In genomic region chr11:63560466-63560865, GRCm38 (mm10) we compare ENCODE assay signal across 29 mouse cellular contexts.
"Had no signal": no experiment of that assay in that cellular context is flagged by ENCODE, and none has a peak within 500 bp of the region (broad histone marks: within the 10 kb centered on the region; RNA-seq: fewer than 3 reads in every experiment).

No protein-coding gene starts in this region.

- H3K4me3 ChIP-seq: gastrocnemius, adult 2 months; heart, adult 2 months; heart, embryonic 13.5 days; heart, embryonic 15.5 days; hindbrain, embryonic 10.5 days; hindbrain, embryonic 12.5 days; intestine, embryonic 15.5 days; layer of hippocampus, adult 2 months; left cerebral cortex, adult 2 months; limb, embryonic 10.5 days; limb, embryonic 12.5 days; liver, embryonic 13.5 days; liver, embryonic 15.5 days had no signal

- H3K36me3 ChIP-seq: heart, embryonic 13.5 days; heart, embryonic 15.5 days; hindbrain, embryonic 10.5 days; hindbrain, embryonic 12.5 days; intestine, embryonic 15.5 days; limb, embryonic 10.5 days; limb, embryonic 12.5 days; liver, embryonic 13.5 days; liver, embryonic 15.5 days had no signal

- H3K9me3 ChIP-seq: heart, embryonic 15.5 days; hindbrain, embryonic 10.5 days; hindbrain, embryonic 12.5 days; intestine, embryonic 15.5 days; limb, embryonic 10.5 days; liver, embryonic 13.5 days; liver, embryonic 15.5 days had no signal

- H3K9ac ChIP-seq: heart, embryonic 13.5 days; heart, embryonic 15.5 days; hindbrain, embryonic 12.5 days; hindbrain, embryonic 14.5 days; intestine, embryonic 15.5 days; limb, embryonic 12.5 days; liver, embryonic 13.5 days; liver, embryonic 15.5 days had no signal

- H3K27ac ChIP-seq: gastrocnemius, adult 2 months; heart, adult 2 months; heart, embryonic 13.5 days; heart, embryonic 15.5 days; hindbrain, embryonic 10.5 days; hindbrain, embryonic 12.5 days; hindbrain, embryonic 14.5 days; intestine, embryonic 15.5 days; layer of hippocampus, adult 2 months; left cerebral cortex, adult 2 months; limb, embryonic 10.5 days; limb, embryonic 12.5 days; liver, embryonic 13.5 days; liver, embryonic 15.5 days had no signal

- H3K4me2 ChIP-seq: heart, embryonic 11.5 days; heart, embryonic 13.5 days; heart, embryonic 15.5 days; hindbrain, embryonic 12.5 days; hindbrain, embryonic 14.5 days; intestine, embryonic 15.5 days; limb, embryonic 12.5 days; liver, embryonic 11.5 days; liver, embryonic 13.5 days; liver, embryonic 15.5 days had no signal

- H3K4me1 ChIP-seq: hindbrain, embryonic 10.5 days; hindbrain, embryonic 12.5 days; intestine, embryonic 15.5 days; liver, embryonic 13.5 days; liver, embryonic 15.5 days had no signal

- ATAC-seq: hindbrain, embryonic 16.5 days; inflammation-experienced regulatory T-cells, adult 6 months; intestine, embryonic 15.5 days; intestine, postnatal 0 days had no signal

- DNase-seq: gastrocnemius, adult 2 months; gastrocnemius, postnatal 10 days; gastrocnemius, postnatal 25 days; heart, adult 2 months; heart, postnatal 14 days; heart, postnatal 4 days; kidney, adult 18-20 months; kidney, adult 8-10 months; kidney, postnatal 10 days; kidney, postnatal 25 days; kidney, postnatal 4 days; liver; liver, embryonic 13.5 days had no signal

- H3K27me3 ChIP-seq: intestine, embryonic 15.5 days; limb, embryonic 12.5 days; liver, embryonic 13.5 days; liver, embryonic 15.5 days had no signal
